Mouse (Mus musculus) layer of hippocampus, adult 11-12 months (tissue): ENCODE measurements around the gene Spon1.

Source experiments
- DNase-seq: peaks from one replicate; pipeline ENCODE4 v3.0.0; 2022; ENCODE audit warnings: low spot score

The Spon1 gene

DNA sequence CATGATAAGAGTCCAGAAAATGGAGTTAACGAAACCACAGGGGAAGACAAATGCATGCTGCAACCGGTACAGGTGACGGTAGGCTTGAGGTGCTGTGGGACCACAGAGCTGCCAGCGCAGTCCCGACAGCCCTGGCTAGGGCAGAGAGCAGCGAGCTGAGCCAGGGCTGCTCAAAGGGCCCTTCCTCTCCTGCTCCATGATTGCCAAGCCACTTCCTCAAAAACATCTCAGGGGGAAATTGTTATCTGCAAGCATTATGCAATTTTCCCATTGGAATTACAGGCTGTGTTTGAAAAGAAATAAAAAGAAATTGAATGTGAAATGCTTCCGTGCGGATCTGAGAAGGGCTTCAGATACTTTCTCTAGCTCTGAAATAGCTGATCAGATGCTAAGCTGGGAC is 240.7 kb downstream of the Spon1 start:
- no peak for DNase-seq

DNA sequence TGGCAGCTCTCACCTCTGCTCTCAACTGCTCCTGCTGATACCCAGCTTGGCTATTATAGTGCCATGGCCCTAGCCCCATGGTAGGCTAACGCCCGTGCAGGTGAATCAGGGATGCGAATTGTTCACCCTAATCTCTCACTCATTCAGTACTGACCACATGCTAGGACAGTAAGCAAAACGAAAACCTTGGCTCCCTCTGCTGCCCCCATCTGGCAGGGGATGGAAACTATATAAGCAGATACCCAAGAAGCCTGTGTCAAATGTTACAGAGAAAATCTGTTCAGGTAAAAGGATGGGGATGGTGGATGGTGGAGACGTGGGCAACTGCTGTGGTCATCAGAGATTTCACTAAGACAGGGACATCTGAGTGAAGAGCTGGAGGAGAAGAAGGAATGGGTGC is 241.8 kb downstream of the Spon1 start:
- DNase-seq: no peak

DNA sequence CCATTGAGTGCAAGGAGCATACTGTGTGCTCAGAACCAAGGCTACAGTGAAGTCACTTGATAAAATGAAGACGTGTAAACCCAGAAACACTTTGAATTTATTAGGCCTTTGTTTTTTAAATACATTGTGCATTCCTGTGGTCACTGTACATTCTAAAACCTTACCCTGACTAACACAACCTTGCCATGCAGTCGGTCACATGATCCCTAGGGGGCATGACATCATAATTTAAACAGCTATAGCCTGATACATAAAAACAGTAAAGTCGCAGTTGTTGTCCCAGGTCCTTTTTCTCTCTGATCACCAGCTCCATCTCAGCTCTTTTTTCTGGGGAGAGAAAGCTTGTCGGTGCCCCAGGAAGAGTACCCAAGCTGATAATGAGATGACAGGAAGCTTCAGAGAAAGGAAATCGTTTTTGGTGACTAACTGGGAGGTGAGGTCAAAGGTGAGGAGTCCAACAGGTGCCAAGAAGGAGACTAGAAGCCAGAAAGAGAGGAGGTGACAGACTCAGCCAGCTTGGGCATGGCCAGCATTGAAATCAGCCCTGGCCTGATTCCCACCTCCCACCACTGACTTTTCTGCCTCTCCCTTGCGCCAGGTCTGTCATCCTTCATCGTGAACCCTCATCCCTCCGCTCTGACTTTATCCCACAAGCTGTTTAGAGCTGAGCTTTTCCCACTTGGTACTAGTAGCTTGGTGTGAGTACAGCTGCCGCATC is 246.1 kb downstream of the Spon1 start:
- no peak for DNase-seq

DNA sequence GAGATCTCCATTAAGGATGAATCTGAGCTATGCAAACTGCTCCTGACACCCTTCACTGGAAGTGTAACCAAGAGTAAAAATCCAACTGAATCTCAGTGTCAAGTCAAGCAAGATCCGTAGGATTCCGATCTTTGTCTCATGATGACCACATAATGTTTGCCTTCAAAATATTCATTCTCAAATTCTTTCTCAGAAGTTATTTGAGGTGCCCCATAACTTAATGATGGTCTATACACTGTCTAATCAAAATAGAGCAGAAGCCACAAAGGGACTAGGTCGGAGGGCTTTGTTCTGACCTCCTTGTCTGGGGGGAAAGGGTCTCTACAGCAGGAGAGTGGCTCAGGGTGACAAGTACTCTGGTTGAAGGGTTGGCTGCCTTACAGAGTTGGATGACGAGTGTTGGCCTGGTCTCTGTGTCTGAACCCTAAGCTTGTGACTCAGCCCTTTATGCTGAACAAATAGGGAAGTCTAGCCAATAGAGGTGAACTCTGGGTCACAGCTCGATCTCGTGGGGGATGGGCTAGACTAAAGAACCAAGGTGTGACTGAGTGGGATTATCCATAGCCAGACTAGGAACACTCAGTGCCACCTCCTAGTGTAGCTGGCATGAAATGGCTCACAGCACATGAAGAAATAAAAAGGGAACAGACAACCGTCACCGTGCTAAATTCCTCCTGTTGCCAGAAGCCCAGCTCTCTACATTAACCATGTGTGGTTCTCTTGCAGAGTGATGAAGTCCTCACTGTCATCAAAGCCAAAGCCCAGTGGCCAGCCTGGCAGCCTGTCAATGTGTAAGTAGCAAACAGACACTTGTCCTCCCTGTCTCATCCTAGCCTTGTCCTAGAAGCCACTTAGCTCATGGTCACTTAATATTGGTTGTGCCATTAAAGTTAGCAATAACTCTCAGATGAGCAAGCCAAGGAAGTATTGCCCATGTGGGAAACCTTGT is 250.5 kb downstream of the Spon1 start:
- no peak for DNase-seq

DNA sequence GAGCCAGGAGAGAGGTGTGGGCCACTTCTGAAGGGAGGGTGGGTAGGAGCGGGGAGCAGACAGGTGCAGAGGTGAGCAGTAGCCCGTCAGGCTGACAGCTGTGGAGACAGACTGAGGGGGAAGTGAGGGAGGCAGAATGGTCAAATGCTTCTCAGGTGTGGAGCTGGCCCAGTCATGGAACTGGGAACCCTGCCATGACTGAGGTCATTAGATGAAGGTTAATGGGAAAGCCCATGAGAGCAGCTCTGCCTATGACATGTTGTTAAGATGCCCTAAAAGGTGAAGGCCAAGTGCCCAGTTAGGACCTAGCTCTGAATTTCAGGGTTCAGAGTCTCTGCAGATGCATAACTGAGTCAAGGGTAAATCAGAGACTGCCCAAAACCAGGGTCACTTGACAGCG is 253.1 kb downstream of the Spon1 start:
- no peak for DNase-seq

DNA sequence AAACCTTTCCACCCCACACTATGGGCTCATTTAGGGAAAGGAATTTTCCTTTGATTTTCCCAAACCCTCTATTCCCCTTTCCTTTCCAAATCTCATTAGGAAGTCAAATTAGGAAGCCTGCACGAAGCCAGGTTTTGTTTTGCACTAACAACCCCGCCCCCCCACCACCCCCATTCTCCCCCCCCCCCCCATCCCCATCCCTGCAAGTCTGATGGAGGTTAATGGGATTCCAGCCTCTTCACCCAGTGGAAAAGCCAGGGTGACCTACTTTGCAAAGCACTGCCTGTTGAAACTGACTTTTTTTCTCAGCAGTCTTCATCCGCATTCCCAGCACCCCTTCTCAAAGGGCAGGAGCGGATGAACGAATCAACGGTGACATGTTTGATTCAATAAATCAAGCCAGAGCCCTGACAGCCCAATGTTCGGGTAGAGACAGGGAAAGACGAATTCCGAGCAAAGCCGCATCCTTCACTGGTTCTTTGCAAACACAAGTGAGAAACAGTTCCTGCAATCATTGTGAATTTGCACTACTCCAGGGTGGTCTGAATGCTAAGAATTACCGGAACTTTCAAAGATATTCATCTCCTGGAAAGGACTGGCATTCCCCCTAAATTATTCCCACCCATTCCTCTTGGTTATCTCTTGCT is 254.4 kb downstream of the Spon1 start:
- no peak for DNase-seq

DNA sequence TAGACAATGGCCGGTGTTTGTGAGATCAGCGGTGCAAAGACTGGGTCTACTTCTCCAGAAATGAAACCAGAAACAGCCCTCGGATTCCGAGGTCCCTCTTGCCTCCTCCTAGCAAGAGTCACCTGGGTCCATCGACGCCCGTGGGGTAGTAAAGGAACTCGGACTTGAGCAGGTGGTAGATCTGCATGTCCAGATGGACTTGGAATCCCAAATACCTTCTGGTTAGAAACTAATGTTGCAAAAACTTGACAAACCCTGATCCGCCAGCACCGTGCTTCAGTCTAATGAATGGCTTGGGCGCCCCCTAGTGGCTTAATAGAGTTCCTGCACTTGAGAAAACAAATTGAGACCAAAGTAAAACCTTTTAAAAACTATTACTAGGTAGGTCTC is 254.9 kb downstream of the Spon1 start:
- DNase-seq: peak; percentile 80

DNA sequence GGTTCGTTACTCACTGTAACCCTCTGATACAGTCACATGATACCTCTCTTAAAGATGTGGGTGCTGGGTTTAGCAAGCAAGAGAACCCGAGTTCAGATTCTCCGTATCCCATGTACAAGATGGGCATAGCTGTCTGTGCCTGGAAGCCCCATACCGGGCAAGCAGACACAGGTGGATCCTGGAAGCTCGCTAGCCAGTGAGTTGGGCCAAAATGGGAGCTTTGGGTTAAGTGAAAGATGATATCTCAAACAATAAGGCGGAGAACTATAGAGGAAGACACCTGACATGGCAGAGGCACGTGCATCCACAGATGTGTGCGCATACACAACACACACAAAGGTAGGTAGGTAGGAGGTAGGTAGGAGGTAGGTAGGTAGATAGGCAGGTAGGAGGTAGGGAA is 261.1 kb downstream of the Spon1 start:
- no peak for DNase-seq

DNA sequence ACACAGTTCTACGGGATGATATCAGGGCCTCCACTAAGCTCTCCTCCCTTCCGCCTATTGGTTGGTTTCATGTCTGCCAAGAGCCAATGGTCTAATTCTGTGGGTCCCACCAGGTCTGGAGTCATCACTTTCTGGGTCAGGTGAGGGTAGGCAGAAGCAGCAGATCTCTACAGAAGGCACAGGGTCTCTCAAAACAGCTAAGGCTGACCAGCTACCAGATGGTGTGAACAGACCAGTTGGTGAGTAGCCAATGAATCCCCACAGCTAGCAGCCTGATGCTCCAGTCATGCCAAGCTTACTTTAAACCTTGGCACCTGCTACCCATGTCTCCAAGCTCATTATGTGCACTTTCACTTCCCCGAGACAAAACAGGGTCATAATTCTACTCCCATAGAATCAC is 261.6 kb downstream of the Spon1 start:
- no peak for DNase-seq

DNA sequence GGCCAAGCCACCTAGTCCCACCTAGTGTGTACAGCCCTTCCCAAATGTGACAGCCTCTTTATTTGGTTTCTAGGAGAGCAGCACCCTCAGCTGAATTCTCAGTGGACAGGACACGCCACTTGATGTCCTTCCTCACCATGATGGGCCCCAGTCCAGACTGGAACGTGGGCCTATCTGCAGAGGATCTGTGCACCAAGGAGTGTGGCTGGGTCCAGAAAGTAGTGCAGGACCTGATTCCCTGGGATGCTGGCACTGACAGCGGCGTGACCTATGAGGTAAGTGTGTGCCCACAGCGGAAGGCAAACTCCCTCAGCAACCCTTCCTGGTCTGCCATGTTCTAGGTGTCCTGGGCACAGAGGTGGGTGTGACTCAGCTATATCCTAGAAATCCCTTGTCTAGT is 263.0 kb downstream of the Spon1 start:
- DNase-seq: no peak

DNA sequence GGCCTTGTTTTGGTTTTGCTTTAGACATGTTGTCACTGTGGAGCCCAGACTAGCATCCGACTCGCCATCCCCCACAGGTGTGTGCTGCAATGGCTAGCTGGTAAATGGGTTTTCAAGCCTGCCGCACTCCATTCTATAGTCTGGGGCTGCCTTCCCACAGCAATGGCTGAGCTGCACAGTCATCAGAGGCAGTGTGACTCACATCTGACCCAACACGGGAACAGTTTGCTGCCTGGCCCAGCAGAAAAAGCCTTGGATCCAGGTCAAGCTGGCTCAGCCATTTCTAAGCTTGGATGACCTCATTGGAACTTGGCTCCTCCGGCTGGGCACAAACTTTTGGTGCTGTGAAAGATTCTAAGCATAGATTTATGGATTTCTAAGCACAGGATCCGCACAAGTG is 263.8 kb downstream of the Spon1 start:
- no peak for DNase-seq

DNA sequence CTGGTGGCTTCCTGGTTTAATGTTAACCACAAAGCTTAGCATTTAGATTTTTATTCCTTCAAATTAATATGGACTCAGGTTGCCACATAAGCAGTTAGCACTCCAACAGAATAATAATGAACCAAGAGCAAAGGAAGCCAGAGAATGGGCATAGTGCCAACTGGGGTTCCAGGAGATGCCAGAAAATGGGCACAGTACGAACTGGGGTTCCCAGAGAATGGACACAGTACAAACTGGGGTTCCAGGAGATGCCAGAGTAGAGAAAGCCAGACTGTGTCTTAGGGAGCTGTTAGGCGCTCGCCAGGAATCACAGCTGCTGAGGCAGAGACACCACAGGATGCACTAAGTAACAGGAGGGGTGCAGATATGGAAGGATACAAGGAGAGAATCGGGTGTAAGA is 271.4 kb downstream of the Spon1 start:
- DNase-seq: peak; percentile 46

DNA sequence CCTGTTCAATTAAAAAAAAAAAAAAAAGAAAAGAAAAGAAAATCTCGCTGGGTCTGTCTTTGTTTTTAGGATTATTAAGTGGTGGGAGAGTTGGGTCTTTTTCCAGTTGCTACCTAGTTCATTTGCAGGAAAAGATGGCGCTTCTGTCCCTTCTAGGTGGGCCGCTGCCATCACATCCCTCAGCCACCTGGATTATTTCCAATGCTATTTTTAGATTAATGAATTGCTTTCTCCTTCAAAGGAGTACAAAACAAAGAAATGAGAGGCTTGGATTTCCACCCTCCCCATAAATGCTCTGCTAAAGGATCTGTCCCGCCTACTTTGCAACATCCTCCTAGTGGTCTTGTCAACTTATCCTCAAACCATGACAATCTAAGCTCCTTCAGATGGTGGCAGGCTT is 275.6 kb downstream of the Spon1 start:
- DNase-seq: no peak

DNA sequence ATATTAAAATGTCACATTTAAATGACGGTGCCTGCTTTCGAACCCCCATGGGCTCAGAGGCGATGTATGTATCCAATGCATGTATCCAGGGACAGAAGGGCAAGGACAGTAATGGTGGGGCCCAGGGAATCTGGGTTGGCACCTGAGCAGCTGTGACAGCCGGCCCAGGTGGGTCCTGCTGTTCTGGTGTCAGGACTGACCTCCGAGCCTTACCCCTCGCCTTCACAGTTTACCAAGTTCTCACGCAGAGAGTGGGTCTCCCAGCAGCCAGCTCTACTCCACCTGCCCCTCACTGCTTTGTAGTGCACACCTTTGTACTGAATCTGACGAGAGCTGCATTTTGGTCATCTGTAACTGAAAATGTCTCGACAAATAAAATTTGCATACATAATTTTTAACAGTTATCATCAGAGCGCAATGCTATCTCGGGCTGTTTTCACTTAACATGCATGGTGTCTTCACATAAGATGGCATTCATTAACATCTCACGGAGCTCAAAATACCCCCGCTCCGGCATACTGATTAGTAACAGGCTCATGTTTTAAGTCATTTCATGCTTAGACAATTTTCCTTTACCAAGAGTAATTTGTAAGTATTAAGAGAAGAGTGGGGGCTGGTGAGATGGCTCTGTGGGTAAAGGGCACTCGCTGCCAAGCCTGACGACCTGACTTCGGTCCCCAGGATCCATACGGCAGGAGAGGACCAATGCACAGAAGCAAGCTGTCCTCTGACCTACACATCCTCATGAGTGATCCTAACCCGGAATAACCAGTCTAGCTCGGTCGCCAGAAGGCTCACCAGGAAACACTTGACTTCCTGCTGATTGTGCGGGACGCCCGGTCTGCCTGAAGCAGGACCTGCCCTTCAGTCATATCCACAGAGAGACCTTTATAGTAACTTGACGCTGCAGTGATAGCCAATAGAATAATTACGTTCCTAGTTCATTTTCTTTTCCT is 277.5 kb downstream of the Spon1 start:
- DNase-seq: no peak

DNA sequence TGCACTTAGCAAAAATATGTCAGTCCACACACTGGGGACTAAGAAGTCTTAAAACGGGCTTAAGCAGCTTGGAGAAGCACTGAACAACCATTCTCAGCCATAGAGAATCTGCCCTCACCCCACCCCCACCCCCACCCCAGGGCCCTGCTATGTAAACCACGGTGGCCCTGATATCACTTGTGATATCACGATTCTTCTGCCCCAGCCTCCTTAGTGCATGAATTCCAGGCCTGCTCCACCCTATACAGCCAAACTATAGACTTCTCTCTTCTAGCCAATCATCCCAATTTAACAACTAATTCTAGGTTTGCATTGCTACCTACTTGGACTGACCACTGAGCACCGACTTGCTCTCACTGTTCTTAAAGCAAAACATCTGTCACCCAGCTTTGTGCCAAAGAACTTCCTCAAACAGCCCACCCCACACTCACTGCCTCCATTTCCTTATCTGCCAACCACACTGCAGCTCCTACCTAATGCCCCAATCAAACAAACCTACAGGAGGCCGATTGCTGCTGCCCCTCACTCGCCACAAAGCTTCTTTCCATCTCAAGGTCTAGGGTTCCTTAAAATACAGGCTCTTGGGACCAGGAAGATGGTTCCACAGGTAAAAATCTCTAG is 278.2 kb downstream of the Spon1 start:
- DNase-seq: no peak

DNA sequence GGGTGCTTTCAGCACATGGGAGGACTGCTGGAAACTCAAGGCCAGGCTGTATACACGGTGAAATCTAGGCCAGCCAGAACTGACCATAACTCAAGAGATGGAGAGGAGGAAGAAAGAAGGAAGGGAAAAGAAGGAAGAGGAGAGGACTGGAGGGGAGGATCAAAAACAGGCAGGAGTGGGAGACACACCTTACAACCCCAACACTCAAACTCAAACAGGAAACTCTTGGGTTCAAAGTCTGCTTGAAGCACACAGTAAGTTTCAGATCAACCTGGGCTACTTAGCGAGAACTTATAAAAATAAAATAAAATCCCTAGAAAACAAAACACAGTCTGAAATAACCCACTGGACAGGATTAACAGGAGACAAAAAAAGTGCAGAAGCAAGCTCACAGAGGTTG is 280.0 kb downstream of the Spon1 start:
- DNase-seq: no peak

DNA sequence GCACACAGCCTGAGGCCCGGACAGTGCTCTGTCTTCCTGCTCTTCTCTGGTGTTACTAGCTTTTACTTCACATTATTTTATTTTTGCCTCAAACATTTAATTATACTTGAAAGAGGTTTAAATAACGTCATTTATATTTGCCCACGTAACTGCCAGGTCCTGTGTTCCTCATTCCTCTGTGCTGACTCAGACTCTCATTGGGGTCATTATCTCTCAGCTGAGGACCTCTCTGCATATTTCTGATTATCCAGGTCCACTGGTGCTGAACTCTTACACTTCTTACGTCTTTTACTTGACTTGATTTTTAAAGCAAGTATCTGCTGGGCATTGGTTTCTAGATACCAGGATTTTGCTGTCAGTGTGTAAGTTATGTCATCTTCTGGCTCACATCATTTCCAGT is 287.9 kb downstream of the Spon1 start:
- DNase-seq: no peak

DNA sequence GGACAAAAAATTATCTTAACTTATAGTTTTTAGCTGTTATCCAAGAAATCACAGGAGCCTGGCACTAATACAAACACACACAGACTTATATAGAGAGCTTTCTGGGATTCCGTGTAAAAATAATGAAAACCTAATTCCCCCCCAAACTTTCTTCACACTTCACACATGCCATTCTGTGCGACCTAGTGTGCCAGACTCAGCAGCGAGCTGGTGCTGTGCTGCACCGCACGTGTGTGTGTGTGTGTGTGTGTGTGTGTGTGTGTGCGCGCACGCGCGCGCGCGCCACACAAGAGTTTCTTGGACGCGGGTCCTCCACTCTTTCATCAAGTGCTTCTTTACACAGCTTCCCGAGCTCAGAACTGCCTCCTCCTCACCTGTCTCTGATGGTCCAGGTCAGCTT is 292.4 kb downstream of the Spon1 start:
- no peak for DNase-seq

DNA sequence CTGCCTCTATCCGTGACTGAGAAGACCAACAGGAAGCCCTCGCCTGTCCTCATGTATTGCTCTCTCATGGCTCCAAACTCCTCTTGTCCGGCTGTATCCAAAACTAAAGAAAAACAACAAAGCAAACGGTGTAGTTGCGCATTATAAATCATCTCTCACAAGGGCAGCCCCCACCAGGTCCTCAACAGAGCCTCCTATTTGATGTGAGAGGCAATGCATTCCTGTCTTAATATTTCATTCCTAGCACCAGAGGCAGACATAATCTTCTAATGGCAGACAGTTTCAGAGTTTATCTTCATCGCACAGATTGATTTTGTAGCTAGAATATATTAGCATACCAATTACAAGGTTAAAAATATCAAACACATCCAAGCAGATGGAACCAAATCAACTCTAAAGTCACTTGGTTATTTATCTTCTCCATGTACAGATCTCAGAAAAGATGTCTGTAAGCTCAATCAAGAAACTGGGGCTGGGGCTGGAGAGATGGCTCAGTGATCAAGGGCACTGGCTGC is 293.2 kb downstream of the Spon1 start:
- DNase-seq: no peak

DNA sequence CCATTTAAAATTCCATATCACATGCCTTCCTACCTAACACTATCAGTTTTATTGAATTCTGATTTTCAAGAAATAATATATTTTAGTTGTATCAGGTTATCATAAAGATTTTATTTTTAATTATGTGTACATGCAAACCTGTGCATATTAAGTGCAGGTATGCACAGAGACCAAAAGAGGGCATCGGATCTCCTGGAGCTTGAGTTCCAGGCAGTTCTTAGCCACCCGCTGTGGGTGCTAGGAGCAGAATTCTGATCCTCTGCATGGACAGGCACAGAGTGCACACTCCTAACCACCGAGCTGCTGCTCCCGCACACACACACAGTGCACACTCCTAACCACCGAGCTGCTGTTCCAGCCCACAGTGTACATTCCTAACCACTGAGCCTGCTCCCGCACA is 294.6 kb downstream of the Spon1 start:
- DNase-seq: no peak

DNA sequence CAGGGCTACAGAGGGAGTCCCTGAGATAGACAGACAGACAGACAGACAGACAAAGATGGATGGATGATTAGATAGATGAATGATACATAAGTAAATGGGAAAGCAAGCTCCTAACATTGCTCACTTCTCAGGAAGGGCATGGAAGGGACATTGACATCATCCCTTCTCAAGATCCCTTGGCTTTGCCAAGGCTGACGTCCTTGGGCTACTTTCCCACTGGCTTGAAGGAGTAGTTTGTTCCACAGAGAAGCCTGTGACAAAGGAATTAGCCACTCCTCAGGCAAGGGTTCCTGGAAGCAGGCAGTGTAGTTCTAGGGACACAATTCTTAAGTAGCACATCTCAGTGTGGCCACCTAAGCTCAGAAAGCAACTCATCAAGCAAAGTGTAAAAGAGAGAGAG is 296.7 kb downstream of the Spon1 start:
- no peak for DNase-seq
